Mouse (Mus musculus) ovary, adult 18-20 months (tissue): Measurements from ENCODE around the gene Synj2.
A peak's percentile ranks its signal among the peaks of the same experiment; 100 is the strongest.
"Not testable (repeated sequence)": the region's sequence is repeated elsewhere in the genome, so short reads cannot be mapped to it uniquely, and the experiment has no call there.

Experiments
- DNase-seq: peaks from one replicate; pipeline ENCODE4 v3.0.0; 2022; ENCODE audit warnings: low spot score, mixed read lengths

The Synj2 gene

DNA sequence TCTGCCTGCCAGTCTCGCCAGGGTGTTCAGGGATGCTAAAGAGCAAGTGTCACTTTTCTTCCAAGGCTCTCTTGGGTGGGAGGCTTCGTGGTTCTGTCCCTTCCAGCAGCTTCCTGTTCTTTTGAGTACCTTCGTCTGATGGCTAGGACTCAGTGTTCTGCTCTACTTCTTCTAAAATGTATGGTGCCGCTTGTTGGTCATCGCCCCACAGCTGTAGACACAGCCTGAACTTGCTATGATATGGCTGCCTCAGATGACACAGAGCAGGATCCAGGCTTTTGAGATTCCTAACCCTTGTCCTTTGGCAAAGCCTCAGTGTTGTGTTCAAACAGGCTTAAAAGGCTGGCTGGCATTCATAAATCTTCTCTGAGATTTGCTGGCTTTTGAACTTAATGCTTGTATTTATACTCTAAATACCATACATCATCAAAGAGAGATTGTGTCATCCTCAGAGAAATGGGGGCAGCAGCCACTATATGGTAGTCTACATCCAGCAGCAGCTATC, 58.0 kb downstream of the Synj2 start:
- DNase-seq = no peak

DNA sequence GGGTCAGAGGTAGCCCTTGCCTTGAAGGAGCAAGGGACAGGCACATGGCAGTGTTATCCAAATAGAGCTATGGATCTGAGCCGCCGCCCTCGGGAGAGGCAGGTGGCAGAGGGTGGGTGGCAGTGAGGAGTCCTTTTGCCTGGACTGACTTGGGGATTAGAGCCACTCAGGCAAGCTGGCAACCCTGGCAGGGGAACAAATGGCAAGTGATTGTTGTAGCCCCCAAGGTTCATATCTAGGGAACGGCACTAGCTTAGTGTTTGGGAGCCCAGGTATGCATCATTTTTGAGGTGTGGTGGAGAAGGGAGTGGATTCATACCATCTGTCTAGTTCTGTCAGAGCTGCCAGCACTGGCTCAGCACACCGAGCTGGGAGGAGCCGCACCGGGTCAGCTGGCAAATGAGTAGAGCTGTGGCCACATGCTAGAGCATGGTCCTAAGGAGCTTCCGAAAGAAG, 59.8 kb downstream of the Synj2 start:
- DNase-seq = no peak

DNA sequence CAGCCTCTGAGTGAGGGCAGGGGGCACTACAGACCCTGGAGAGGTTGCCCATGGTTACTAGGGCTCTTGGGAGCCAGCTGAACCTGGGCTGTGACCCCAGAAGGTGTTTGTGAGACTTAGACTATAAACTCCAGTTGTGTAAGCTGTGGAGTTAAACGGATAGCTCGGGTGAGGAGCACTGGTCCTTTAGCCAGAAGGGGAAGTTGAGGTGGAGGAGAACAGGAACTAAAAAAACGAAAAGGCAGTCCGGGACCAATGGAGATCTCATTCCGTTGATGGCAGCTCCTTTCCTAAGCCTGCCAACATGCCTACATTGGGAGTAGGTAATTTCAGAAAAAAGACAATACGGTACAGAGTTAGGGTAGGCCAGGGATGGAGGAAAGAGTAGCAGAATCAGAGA, 60.3 kb downstream of the Synj2 start:
- no peak for DNase-seq

DNA sequence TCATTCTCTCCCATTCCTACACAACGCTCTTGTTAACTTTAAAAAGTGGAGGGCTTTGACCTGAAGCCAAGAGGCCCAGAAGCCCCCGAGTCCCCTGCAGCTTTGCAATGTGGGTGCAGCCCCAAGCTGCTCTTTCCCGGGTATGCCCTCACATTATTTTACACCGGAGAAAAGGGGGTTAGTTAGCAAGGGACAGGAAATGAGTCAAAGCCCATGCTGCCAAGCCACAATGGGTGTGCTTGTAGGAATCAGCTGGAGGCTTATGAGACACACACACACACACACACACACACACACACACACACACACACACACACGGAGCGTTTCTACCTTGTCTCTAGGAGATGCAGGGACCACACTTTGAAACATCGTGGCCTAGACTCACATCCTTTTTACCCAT, 60.8 kb downstream of the Synj2 start:
- no peak for DNase-seq

DNA sequence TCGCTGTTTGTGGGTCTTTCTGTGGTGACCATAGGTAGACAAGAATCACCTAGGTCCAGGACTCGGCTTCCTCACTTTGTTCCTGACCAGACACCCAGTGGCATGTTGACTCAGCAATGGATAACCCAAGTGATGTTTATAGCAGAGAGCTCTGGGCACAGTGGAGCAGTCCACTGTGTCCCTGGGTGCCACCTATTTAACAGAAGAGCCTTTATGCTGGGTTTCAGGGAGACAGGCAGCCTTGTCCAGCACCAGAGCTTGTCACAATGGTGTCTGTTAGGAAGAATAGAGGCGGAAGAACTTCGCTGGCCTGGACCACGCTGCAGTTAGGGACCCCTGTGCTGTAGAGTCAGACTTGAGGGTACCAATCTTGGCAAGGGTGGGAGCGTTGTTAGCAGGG, 61.5 kb downstream of the Synj2 start:
- no peak for DNase-seq

DNA sequence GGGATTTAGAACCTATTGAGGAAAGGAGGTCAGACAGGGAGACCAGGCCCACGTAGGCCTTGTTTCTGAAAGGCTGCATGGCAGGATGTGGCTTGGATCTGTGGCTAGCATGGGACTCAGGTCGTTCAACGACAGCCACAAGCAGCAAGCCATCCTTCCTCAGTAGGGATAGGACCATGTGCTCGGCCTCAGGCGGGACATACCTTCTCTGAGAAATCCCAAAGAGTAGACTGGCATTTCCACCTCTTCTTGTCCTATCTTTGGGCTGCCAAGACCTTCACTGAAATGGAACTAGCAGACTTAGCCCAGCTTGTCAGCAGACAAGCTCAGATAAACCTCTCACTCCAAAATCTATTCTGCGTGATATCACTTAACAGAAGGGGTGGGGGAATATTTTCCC, 62.6 kb downstream of the Synj2 start:
- DNase-seq = no peak

DNA sequence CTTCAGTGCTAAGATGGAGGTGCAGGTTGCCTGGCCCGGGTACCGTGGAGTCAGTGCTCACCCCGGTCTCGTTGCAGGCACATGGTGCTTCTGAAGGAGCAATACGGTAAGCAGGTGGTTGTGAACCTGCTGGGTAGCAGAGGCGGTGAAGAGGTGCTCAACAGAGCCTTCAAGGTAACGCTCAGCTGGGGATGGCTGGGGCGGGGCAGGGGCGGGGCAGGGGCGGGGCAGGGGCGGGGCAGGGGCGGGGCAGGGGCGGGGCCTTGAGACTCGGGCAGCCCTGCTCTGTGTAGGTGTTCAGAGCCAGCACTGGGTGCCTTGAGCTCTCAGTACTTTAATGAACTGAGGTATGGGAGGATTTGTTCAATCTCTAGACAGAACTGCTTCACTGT, 64.2 kb downstream of the Synj2 start:
- no peak for DNase-seq

DNA sequence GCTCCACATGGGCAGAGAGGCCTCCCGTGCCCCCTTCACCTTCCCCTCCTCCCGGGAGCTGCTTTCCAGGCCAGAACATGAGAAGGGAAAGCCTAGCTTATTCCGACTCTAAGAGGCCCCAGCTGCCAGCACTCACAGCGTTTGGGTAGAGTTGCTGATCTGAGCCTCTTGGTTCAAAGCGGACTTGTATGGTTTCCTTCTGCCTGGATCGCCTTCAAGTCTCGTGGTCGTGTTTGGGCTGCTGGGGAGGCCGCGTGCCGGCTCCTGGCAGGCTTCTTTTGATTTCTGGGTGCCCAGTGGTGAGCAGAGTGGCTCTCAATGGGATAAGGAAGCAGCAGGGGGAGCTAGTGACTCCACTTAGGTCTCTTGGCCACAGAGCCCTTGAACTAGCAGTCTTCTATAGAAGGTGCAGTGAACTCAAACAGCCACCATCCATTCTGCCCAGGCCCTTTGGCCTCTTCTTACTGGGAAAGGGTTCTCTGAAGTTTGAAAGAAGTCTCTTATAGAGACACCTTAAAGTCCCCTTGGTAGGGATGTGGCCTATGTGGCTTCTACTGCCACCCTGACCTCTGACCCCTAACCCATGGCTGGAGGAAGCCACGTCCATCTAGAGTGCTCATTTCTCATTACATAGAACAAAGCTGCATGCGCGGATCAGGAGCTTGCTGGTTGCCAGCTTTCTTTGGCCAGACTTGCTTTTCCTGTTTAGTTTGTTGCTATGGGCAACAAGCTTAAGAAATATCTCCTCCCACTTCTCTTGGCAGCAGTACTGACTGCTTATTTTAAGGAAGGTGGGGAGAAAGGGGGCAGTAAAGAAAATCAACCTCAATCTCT, 64.8 kb downstream of the Synj2 start:
- peak; percentile 49 for DNase-seq

DNA sequence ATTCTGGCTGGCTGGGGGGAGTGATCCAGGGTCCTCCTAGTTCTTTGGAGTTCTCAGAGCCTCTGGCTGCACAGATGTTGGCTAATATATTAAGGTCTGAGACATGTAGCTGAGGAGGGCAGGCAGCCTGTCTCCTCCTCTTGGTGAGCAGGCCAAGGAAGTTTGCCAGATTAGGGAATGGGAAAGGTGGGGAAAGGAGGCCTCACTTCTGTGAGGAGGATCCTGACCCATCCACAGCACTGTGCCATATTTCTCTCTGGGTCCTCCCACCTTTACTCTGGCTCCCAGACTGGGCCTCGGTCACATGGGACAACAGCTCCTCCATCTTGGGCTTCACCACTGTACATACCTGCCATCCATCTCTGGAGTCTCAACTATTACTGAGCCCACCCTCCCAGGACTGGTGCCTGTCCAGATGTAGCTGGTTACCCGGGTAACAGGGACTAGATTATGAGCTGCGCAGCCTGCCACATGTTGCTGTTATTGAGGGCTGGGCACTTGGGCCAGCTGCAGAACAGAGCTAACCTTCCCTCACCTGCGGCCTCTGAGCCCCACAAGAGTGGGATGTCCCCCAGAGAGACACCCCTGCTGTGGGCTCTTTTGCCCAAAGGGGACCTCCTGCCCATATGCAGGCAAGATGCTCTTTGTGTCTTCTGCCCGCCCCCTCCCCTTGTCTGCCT, 66.2 kb downstream of the Synj2 start:
- no peak for DNase-seq

DNA sequence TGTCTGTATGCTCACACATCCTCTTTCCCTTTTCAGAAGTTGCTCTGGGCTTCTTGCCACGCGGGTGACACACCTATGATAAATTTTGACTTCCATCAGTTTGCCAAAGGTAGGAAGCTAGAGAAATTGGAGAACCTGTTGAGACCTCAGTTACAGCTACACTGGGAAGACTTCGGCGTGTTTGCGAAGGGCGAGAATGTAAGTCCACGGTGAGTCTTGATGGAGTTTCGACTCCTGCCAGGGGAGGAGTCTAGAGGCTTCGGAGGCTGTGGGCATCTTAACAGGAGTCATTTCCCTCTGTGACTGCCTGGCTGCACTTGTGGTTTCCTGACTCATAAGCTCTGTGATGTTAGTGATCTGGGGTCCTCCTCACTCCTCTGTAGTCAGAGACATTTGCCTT, 66.8 kb downstream of the Synj2 start:
- no peak for DNase-seq

DNA sequence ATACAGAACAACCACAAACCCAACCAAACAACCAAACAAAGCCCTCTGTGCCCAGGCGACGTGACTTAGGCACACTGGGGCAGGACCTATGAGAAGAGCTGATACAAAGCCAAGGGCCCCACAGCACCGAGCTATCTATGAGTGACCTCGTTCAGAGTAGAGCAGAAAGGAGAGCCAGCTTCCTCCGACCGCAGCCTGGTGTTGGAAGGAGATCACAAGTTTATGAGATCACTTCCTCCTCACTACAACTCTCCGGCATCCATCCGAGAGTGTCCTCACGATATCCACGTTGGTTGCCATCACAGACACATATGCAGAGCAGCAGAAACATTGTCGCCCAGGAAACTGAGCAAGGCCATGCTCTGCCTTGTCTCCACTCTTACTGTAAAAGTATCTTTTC, 67.5 kb downstream of the Synj2 start:
- no peak for DNase-seq

DNA sequence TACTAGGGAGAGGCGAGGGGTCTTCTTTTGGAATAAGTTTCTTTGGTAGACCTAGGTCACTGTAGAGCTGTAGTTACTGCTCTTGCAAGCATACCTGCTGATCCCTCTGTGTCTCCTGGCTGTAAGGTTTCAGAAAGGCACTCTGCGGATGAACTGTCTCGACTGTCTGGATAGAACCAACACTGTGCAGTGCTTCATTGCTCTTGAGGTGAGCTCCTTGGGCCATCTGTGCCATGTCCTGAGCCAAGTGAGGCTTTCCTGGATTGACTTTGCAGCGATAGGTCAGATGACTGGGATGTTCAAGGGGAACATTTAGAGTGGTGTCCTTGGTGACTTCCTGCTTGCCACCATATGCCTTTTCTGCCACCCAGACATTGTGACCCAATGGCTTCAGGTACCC, 68.5 kb downstream of the Synj2 start:
- no peak for DNase-seq

DNA sequence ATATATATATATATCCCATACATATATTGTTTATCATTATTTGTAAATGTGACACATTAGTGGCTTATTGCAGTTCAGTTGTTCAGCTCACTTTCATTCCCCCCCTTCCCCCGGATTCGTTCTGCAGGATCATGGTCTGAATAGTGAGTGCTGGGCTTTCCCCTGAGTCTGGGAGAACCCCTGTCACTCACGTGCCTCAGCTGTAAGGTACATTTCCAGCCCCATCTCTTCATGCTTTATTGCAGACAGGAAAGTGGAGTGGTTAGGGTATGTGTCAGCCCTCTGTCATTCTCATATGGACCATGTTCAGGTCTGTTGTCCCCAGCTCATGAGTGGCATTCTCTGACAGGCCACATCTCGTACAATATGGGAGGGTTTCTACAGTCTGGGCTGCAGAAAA, 72.0 kb downstream of the Synj2 start:
- no peak for DNase-seq

DNA sequence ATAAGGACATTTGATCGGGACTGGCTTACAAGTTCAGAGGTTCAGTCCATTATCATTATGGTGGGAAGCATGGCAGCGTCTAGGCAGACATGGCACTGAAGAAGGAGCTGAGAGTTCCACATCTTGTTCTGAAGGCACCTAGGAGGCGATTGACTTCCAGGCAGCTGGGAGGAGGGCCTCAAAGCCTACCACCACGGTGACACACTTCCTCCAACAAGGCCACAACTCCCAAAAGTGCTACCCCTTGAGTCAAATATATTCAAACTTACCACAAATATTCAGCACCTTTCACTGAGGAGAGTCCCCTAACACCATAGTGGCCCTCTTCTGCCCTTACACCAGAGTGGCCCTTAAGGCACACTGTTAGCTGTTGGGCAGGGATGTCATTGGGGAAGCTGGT, 73.9 kb downstream of the Synj2 start:
- no peak for DNase-seq

DNA sequence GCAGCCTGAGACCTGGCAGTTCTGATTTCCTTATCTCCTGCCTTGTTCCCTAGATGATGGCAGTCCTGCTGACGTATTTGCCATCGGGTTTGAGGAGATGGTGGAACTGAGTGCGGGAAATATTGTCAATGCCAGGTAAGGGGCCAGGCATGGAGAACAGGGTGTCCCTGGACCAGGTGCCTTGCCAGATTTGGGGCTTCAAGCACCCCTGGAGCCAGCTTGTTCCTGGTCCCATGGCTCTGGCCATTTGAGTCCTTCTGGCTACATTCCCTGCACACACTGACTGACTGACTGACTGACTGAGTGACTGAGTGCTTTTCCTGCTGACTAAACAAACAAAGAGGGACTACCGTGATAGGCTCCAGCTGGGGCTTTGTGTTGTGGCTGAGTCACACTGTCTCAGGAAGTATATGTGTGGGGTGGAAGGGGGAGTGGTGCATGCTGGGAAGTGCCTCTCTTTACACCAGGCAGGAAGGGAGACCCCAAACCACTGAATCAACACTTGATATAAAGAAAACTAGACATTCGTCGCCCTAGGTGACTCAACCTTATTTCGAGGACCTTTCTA, 75.2 kb downstream of the Synj2 start:
- DNase-seq = no peak

DNA sequence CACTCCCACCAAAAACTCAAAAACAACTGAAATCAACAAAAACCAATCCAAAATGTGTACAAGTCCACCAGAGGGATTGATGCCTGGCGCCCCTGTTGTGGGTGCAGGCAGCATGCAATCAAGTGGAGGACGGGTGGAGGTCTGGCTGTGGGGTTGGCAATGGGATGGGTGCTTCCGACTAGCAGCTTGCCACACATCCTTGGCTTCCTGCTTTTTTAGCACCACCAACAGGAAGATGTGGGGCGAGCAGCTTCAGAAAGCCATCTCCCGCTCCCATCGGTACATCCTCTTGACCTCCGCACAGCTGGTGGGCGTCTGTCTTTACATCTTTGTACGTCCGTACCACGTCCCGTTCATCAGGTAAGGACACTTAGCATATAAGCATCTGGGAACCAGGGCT, 76.2 kb downstream of the Synj2 start:
- DNase-seq = no peak

DNA sequence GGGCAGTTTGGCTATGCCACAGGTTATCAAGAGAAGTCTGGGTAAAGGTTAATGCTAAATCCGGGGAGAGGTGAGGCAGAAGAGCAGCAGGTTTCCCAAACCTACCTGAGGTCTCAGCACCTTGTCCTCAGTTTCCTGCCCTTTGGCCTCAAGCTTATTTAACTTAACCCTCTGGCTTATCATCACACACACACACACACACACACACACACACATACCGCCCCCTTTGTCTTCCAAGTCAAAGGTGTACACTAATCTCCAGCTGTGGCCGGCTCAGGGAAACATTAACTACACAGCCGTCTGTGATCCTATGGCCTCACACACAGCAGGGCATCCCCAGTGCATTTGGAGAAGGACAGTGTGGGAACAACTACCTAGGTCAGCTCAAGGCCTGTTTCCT, 77.3 kb downstream of the Synj2 start:
- DNase-seq = no peak

DNA sequence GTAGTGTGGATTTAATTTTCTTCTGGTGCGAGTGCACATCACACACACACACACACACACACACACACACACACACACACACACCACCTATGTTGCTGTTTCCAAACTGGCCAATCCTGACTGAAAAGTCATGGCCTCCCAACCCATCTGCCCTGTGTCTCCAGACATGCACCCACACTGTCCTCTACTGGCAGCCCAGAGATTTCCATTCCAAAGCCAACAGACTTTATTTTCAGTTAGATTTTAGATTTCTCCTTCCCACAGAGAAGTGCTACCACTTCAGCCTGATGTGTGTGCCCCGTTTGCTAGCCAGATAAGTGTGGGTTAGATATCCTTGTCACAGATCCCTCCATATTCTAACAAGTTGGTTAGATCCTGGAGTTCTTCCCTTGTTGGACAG, 78.7 kb downstream of the Synj2 start:
- DNase-seq = no peak

DNA sequence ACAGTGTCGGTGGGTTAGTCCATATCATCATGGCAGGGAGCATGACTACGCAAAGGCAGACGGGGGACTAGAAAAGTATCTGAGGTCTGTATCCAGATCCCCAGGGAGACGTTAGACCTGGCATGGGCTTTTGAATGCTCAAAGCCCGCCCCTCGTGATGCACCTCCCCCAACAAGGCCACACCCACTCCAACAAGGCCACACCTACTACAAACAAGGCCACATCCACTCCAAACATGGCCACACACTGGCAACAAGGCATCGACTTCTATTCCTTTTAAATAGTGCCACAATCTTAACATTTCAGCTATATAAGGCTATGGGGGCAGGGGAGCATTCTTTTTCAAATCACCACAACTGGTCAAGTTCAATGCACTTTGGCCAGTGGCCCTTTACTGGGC, 79.6 kb downstream of the Synj2 start:
- no peak for DNase-seq

DNA sequence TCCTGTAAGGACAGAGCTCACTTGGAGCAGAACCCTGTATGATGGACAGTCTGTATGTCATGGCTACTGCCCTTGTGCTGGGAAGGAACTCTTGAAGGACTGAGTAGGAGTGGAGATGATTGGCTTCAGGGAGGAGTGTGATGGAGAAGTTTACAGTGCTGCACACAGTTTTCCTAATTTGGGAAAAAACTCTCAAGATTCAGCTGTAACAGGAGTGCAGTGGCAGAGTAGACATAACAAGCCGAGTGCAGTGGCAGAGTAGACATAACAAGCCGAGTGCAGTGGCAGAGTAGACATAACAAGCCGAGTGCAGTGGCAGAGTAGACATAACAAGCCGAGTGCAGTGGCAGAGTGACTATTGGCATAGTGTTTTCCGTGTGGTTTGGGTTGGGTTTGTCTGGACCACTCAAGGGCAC, 80.3 kb downstream of the Synj2 start:
- DNase-seq = not testable (repeated sequence)

DNA sequence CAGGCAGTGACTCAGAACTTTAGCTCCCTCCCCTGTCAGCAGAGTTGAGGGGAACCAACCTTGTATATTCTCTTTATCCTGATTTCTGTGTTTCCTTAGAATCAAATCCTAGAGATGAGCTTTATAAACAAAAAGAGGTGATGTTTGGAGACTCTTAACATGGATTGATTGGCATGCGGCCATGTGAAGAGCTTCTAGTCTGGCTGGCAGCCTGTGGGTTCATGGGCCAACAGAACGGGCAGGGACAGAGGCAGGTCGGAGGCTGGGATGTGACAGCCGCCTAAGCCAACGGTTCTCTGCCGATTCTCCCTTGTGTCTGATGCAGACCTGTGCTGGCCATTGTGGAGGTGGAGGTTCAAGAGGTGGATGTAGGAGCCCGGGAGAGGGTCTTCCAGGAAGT, 84.8 kb downstream of the Synj2 start:
- DNase-seq = no peak

DNA sequence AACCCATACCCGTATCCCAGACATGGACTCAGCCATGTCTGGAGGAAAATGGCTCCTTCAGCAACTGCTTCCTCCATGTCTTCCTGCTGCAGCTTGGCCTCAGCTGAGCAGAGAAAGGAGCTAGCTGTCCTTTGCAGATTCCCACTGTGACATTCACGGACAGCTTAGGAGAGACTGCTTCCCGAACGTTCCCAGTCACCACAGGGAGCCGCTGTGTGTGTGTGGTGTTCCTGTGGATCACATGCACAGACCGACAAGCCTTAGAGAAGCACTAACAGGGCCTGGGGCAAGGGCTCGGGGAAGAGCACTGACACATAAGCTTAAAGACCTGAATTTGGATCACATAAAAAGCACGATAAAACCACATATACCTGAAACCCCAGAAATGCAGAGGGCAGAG, 94.6 kb downstream of the Synj2 start:
- no peak for DNase-seq

DNA sequence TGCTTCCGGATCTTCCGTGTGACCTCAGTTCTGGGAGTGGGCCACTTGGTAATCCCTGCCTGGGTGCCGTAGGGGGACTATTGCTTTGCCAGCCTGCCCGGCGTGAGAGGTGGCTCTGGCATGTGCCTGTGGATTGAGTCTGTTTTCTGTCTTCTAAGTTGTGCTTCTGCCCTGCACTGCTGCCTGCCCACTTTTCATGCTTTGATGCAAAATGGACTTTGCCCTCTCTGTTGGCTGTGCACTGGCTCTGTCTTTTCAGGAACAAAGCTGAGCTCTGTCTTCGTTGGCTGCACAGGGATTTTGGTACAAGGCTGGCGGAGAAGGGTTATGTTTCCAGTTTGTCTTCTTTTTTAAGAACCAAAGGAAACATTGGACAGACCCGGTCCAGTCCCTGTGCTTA, 95.4 kb downstream of the Synj2 start:
- DNase-seq = no peak
